Mouse (Mus musculus): Measurements from ENCODE around the gene Slc9a3.
A peak's percentile ranks its signal among the peaks of the same experiment; 100 is the strongest.

Gene Slc9a3

GRCm38 (mm10) chr13:74145983-74146622 lies 24.8 kb downstream of the Slc9a3 start:
- no peak for DNase-seq (ENCODE audit: low spot score in 2 of 2)

DNA sequence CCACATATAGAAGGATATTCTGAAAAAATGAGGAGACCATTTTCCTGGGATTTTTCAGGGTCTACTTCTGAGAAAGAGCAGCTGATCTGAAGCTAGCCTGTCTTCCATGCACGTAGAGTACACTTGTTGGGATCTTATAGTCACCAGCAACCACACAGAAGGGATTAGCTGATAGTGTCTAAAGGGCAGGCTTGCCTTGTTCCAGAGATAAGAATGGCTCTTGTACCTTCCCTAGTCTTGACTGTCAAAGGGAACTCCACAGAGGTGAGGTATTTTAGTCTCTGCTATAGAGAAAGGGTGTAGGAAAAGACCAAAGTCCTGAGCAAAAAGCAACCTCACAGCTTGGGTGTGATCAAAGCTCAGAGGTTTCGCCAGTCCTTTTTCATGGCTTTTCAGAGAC lies 26.1 kb downstream of the Slc9a3 start:
- no peak for DNase-seq (ENCODE audit: low spot score in 2 of 2)

GRCm38 (mm10) chr13:74166348-74167056 lies 45.2 kb downstream of the Slc9a3 start:
- DNase-seq (ENCODE audit: low spot score in 2 of 2): peak; percentile 26 to 31

DNA sequence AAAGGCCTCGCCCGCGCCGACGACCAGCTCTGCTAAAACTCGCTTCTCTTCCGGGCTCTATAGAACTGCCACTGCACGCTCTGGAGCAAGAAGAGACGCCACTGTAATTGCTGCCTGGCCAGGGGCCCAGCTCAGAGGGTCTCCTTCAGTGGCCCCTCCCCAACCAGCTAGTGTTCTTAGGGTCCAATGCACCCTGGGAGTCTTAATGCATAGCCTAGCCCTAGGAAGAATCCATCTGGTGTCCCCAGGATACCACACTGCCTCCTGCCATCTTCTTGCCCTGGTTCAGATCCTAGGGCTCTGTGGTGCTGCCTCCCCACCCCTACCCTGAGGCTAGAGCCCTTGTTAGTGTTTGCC lies 45.8 kb downstream of the Slc9a3 start:
- DNase-seq (ENCODE audit: low spot score in 2 of 2): no peak

- DNase-seq (ENCODE audit: low spot score in 2 of 2): no peak
Observed at GRCm38 (mm10) chr13:74167492-74167891, 46.2 kb downstream of the Slc9a3 start.

DNA sequence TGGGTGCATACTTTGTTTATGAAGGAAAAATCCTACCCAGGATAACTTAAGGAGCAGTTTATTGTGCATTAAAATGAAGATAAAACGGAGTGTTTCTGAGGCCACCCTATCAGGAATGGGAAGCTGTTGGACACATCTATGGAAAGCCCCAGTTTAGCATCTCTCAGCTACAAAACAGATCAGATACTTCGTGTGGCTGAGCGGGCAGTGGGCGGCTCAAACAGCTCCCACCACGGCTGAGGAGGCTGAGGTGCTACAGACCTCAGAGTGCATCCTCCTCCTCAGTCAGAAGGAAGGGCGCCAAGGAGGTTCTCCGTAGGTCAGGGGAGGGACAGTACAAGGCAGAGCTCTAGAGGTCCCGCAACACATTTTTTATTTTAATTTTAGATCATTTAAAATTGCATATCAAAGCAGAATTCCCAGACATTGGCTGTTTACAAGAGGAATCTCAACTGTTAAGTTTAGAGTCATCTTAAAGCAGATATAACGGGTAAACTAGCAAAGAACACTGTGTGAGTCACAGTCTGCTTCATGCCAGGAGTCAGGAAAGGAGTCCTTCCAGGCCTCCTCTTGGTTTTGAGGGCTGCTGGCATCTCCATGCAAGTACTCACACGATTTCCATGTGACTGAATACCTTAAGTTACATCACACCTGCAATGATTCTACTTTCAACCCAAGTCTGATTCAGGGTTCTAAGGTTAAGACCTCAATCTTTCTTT lies 48.3 kb downstream of the Slc9a3 start:
- DNase-seq (ENCODE audit: low spot score in 2 of 2): peak; percentile 37 to 43

- DNase-seq (ENCODE audit: low spot score in 2 of 2): no peak
Observed at GRCm38 (mm10) chr13:74172036-74172435, 50.8 kb downstream of the Slc9a3 start.

- no peak for DNase-seq (ENCODE audit: low spot score in 2 of 2)
Observed at GRCm38 (mm10) chr13:74183011-74183695, 61.9 kb downstream of the Slc9a3 start.

DNA sequence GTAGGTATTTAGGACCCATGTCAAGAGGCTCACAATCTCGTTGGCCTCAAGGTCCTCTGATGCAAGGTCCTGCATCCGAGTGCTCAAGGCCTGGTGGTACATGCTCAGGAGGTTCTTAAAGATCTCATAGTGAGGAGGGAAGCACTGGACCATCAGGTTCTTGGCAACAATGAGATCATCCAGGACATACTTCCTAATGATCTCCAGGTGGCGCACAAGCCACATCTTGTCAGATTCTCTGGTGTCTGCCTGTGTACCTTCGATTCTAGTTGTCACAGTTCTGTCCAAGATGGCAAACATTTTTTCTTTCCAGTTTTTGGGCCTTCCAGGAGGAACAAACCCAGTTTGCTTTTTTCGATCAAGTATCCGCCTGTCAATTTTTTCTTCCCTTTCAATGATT lies 71.4 kb downstream of the Slc9a3 start:
- no peak for DNase-seq (ENCODE audit: low spot score in 2 of 2)

DNA sequence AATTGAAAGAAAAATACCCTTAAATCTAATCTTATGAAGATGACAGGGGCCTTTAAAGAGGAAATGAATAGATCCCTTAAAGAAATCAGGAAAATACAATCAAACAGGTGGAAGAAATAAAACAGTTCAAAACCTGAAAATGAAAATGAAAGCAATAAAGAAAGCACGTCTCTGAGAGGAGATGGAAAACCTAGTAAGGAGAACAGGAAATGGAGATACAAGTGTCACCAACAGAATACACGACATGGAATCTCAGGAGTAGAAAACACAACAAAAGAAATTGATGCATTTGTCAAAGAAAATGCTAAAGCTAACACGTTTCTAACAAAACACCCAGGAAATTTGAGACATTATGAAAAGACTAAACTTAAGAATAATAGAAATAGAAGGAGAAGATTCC lies 75.2 kb downstream of the Slc9a3 start:
- DNase-seq (ENCODE audit: low spot score in 2 of 2): no peak

DNA sequence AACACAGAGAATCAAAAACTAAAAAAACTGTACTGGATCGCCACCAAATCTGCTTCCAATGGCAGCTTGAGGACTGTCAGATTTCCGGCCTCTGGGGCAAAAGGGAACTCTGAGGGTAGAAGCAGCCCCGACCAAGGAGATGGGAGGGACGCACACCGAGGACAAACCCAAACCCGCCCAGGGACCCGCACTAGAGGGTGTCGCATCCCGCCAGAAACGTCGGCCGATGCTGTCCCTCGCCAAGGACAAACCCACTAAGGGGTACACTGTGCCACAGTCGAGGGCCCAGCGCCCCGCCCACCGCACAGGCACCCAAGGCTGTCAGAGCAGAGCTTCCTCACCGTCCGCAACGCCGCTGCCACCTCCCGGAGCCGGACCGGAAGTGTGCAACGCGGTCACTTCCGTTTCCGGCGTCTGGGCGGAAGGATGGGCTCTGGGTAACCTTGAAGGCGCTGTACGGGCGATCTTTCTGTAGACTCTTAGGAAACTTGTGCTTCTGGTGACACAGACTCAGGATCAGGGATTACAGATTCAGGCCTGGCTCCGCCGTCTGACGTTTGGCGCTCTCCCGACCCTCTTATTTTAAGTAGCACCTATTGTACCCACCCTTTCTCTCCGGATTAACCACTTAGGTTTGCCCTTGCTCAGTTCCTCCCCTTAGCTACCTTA lies 87.2 kb downstream of the Slc9a3 start, which contains the start of gene Exoc3:
Gene Exoc3 (minus strand): TSS at position 416 of the 669 bp plus-strand sequence.
- peak; percentile 92 for DNase-seq (ENCODE audit: low spot score in 2 of 2)

DNA sequence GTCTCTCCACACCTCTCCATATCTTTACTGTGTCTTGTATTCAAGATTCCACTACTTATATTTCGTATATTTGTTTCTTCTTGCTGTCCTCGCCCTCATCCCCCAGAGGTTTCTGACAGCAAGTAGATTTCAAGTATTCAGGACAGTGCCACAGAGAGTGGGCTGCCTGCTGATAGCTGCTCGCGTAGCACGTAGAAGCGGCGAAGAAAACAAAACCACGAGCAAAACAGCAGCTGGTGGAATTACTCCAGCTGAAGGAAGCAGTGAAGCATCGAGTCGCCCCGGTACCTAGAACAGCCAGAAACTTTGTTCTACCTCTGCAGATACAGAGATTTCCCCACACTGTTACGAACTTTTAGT lies 87.7 kb downstream of the Slc9a3 start:
- peak in 1 of 2 experiments; percentile 41 for DNase-seq (ENCODE audit: low spot score in 2 of 2)

DNA sequence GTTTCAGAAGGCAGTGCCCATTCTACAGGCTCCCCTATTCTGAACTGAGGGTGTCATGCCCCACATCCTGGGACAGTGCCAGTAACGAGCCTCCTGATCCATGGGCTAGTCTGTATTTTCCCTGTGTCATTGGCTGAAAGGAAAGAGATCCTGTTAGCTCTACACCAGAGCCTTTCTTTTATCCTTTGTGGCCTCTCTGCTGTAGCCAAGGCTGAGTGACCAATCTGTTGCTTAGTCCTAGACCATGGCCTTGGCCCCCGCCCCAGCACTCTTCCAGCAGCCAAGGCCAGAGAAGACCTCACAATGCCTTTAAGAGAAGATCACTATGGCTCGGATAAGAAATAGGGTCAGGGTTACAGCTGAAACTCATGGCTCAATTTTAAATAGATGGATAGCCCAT lies 97.2 kb downstream of the Slc9a3 start:
- no peak for DNase-seq (ENCODE audit: low spot score in 2 of 2)
